Mouse (Mus musculus): ENCODE measurements around the gene Tbc1d4.

- TF ChIP-seq CTCF (IDR thresholded peaks at IDR 0.05; ENCODE audit: control insufficient read depth, insufficient read depth, insufficient read length), result no peak
- TF ChIP-seq CEBPB (IDR thresholded peaks at IDR 0.05; ENCODE audit: low read depth), result no peak
These were observed 163.8 kb downstream of the Tbc1d4 start for GRCm38 (mm10) chr14:101445205-101445604.

All from C2C12 (cell line).